Mouse (Mus musculus): ENCODE results near the gene Dnph1. TPM values are rescaled to one million over a fixed set of nuclear protein-coding genes. Genes with fewer than 3 reads are reported as not detected.

The Dnph1 gene
- total RNA-seq, 2 experiments from 2014 or later = 4.5 to 5.4 TPM

Other genes with a start within 250 kb of the Dnph1 start
- 10 to 100 TPM; 16.4 to 16.5 TPM for gene Polr1c, start 248.7 kb upstream of the Dnph1 start, total RNA-seq (2021)
- gene Yipf3, start 248.6 kb upstream of the Dnph1 start, total RNA-seq (2021) = 10 to 100 TPM; 49.4 to 54.7 TPM
- gene Lrrc73, start 243.2 kb upstream of the Dnph1 start, total RNA-seq (2021) = under 1 TPM; 0.33 to 0.35 TPM
- gene Tjap1, start 213.7 kb upstream of the Dnph1 start, total RNA-seq (2021) = 10 to 100 TPM; 31.7 to 39.1 TPM
- gene Dlk2, start 199.3 kb upstream of the Dnph1 start, total RNA-seq (2021) = under 1 TPM in 1 of 2 experiments, not detected in 1; 0.21 TPM
- gene Abcc10, start 168.4 kb upstream of the Dnph1 start, total RNA-seq (2021) = 1 to 10 TPM; 2.7 to 2.8 TPM
- 10 to 100 TPM; 11.4 to 12.6 TPM for gene Zfp318, start 113.0 kb upstream of the Dnph1 start, total RNA-seq (2021)
- gene Crip3, start 67.8 kb upstream of the Dnph1 start, total RNA-seq (2021) = under 1 TPM in 1 of 2 experiments, not detected in 1; 0.78 TPM
- not detected for gene Slc22a7, start 58.3 kb upstream of the Dnph1 start, total RNA-seq (2021)
- 1 to 10 TPM in 1 of 2 experiments, under 1 TPM in 1; 0.77 to 1.4 TPM for gene Ttbk1, start 9.0 kb upstream of the Dnph1 start, total RNA-seq (2021)
- gene Cul9, start 49.7 kb downstream of the Dnph1 start, total RNA-seq (2021) = 10 to 100 TPM; 11.7 to 12.1 TPM
- gene Srf, start 59.5 kb downstream of the Dnph1 start, total RNA-seq (2021) = 10 to 100 TPM; 64.6 to 85.8 TPM
- 1 to 10 TPM; 1.1 to 1.3 TPM for gene Ptk7, start 132.8 kb downstream of the Dnph1 start, total RNA-seq (2021)
- 10 to 100 TPM; 12.7 to 15.0 TPM for gene Klc4, start 149.3 kb downstream of the Dnph1 start, total RNA-seq (2021)
- 100 to 1,000 TPM in 1 of 2 experiments, 10 to 100 TPM in 1; 99.2 to 110 TPM for gene Mrpl2, start 149.5 kb downstream of the Dnph1 start, total RNA-seq (2021)
- gene Cul7, start 153.6 kb downstream of the Dnph1 start, total RNA-seq (2021) = 10 to 100 TPM in 1 of 2 experiments, 1 to 10 TPM in 1; 8.8 to 14.4 TPM
- 10 to 100 TPM in 1 of 2 experiments, 1 to 10 TPM in 1; 7.5 to 12.1 TPM for gene Rrp36, start 177.6 kb downstream of the Dnph1 start, total RNA-seq (2021)
- gene Mea1, start 182.1 kb downstream of the Dnph1 start, total RNA-seq (2021) = 10 to 100 TPM; 45.3 to 54.7 TPM
- gene Klhdc3, start 184.2 kb downstream of the Dnph1 start, total RNA-seq (2021) = 100 to 1,000 TPM; 135 to 168 TPM
- 10 to 100 TPM; 24.0 to 28.3 TPM for gene Ppp2r5d, start 208.4 kb downstream of the Dnph1 start, total RNA-seq (2021)
- gene Pex6, start 214.8 kb downstream of the Dnph1 start, total RNA-seq (2021) = 10 to 100 TPM; 12.5 to 14.0 TPM
- 1 to 10 TPM; 1.1 to 1.2 TPM for gene Gnmt, start 232.5 kb downstream of the Dnph1 start, total RNA-seq (2021)

Data from gastrocnemius, postnatal 25 days (tissue).